Mouse (Mus musculus): ENCODE measurements around the gene Txn2.
A peak's percentile ranks its signal among the peaks of the same experiment; 100 is the strongest.

Gene Txn2

GRCm38 (mm10) chr15:77933770-77934169, 5.0 kb upstream of the Txn2 start:
- peak; percentile 88 for DNase-seq (ENCODE audit: low spot score)

- DNase-seq (ENCODE audit: low spot score), result no peak
These were observed 4.4 kb upstream of the Txn2 start for GRCm38 (mm10) chr15:77933222-77933621.

DNA sequence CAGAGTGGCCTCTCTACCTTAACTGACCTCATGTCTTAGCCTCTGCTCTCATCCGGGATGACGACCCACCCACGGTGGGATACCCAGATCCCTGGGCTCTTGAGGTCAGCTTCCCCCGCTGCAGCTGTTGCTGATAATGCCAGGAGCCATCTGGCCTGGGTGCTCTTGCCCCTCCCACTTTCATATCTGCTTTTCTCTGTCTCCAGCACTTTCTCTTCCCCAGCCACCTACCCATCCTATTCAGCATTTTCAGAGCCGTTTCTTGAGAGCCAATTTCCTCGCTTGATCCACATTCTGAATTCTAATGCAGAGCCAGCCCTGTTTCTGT, 2.8 kb upstream of the Txn2 start:
- DNase-seq (ENCODE audit: low spot score), result no peak

- DNase-seq (ENCODE audit: low spot score), result no peak
These were observed 2.3 kb upstream of the Txn2 start for GRCm38 (mm10) chr15:77930986-77931688.

DNA sequence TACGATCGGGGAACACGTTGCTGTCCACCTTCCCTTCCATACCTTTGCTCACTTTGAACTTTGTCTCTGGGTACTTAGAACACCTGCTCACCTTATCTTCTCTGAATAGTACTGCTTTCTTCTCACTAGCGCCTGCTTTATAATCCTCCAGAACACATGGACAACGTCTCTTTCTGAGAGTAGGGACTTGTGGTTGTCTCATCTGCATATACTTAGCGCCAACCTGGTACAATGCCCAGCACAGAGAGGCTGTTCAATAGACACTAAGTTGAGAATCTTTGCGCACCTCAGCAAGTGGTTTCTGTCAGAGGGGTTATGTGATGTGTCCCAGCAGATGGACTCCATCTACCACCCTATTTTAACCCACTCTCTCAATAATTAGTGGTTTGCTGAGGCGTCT, 998 bp upstream of the Txn2 start:
- no peak for DNase-seq (ENCODE audit: low spot score)

DNA sequence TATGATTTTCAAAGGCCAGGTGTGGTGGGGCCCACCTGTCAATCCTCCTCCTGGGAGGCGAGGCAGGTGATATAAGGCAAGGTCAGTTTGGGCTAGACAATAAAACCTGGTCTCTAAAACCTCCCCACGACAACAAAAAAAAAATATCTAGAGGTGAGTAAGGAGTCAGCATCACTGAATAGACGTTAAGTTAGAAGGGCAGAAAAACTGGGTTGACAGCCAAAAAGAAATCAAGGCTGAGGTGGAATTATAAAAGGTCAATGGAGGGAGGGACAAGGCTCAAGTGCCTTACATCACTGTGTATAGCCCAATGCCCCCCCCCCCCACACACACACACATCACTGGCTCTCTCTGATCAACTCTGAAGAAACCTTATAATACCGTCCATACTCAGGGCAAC, 715 bp downstream of the Txn2 start:
- no peak for DNase-seq (ENCODE audit: low spot score)

- DNase-seq (ENCODE audit: low spot score), result no peak
These were observed 1.9 kb downstream of the Txn2 start for GRCm38 (mm10) chr15:77926921-77927320.

DNA sequence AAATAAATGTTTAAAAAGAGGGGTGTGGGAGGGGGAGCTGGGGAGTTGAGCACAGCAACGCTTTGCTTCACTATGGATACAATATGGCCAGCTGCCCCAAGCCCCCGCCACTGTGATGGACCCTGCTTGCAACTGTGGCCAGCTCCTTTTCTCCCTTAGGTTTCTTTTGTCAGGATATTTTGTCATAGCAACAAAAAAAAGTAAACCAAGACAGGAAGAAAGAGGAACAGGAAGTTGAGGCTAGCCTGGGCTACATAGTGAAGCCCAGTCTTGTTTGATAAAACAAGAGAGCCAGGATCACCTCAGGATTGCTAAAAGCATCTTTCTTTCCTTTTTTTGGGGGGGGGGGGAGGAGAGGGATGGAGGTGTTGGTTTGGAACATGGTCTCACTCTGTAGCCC, 3.6 kb downstream of the Txn2 start:
- DNase-seq (ENCODE audit: low spot score), result no peak

GRCm38 (mm10) chr15:77923267-77924035, 5.4 kb downstream of the Txn2 start:
- DNase-seq (ENCODE audit: low spot score), result no peak

DNA sequence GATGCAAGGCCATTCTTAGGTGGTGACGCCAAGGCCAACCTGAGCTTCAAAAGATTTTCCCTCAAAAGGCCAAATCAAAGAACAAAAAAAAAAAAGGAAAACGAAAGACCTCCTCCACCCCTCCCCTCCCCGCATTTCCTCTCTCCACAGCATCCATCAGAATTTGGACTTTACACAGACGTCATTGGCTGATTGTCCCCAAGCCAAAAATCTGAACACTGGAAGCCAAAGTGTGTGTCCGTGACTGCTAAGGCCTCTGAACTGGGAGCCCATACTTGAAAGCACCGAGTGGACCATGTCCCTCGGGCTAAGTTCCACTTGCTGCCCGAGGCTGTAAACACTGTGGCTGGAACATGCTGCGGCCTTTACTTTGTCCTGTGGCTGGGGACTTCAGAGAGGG, 6.1 kb downstream of the Txn2 start:
- DNase-seq (ENCODE audit: low spot score), result no peak

GRCm38 (mm10) chr15:77921636-77922035, 7.2 kb downstream of the Txn2 start:
- DNase-seq (ENCODE audit: low spot score), result no peak

- no peak for DNase-seq (ENCODE audit: low spot score)
These were observed 8.0 kb downstream of the Txn2 start for GRCm38 (mm10) chr15:77920511-77921462.

DNA sequence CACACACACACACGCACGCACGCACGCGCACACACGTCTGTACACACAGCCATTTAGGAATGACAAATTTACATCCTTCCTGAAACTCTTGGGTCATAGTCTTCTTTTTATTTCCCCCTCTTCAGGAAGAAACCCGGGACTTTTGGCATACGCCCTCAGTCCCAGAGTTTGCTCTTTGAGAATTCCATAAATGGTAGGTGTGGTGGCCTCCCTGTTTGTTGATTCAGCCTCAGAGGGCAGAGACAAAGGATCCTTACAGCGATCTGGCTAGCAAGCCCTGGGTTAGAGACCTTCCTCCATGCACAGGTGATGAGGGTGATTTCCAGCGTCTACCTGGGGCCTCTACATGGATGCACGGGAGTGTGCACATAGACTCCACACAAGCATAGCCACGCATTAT, 9.4 kb downstream of the Txn2 start:
- DNase-seq (ENCODE audit: low spot score), result no peak

- DNase-seq (ENCODE audit: low spot score), result peak; percentile 80
These were observed 11.8 kb downstream of the Txn2 start for GRCm38 (mm10) chr15:77916851-77917544.

- DNase-seq (ENCODE audit: low spot score), result no peak
These were observed 13.5 kb downstream of the Txn2 start for GRCm38 (mm10) chr15:77915287-77915686.

- no peak for DNase-seq (ENCODE audit: low spot score)
These were observed 14.3 kb downstream of the Txn2 start for GRCm38 (mm10) chr15:77914507-77914906.

DNA sequence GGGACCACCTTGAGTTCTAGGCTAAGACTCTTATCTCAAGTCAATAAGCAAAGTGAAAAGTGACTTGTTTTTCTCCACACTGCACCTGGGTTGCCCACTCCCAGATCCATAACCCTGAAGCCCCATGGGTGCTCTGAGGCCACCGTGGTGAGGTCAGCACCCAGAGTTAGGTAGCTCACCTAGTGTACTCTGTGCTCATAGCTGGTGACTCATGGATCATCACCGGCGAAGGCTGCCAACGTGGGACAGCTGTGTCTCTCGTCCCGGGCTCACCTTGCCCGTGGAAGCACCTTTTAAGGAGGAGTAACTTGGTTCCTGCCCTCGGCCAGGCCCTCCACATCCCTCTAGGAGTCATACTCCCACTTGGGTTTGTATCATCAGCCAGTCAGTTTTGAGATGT, 15.8 kb downstream of the Txn2 start:
- DNase-seq (ENCODE audit: low spot score), result no peak

- no peak for DNase-seq (ENCODE audit: low spot score)
These were observed 16.2 kb downstream of the Txn2 start for GRCm38 (mm10) chr15:77912585-77912984.

GRCm38 (mm10) chr15:77912048-77912447, 16.8 kb downstream of the Txn2 start:
- DNase-seq (ENCODE audit: low spot score), result no peak

GRCm38 (mm10) chr15:77911065-77911464, 17.7 kb downstream of the Txn2 start:
- no peak for DNase-seq (ENCODE audit: low spot score)

DNA sequence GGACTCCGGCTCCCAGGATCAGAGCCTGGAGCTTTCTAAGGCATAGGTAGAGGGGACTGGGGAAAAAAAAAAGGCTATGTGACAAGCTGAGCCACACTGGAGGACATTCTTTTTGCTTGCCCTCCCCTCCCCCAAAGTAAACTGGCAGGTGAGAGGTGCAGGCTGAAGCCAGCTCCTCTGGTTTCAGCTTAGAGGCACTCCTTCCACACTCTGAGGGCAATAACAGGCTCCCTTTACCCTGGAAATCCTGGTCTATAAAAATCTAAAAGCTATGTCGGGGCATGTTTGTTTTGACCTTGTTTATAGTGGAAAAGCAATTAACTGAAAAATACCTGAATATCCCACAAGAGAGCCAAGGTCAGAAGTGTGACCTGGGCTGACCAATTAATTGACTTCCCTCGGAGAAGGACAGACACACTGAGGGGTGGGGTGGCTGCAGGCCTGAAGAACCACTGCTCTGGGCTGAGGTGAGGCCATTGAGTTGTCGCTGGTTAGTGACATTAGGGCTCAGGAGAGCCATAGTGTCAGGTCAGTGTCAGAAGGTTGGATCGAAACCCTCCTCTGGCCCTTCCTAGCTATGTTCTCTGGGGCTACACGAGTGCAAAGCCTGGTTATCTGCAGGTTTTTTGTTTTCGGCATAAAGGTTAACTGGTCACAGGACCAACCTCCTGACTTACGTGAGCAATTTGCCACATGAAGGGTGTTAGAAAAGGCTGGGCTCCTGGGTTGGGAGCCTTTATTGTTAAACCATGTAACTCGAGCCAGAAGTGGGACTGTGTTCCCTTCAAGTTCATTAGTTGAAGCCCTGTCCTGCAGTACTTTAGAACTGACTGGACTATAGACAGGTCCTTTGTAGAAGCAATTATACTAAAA, 20.9 kb downstream of the Txn2 start:
- no peak for DNase-seq (ENCODE audit: low spot score)
